Mouse (Mus musculus) retina, postnatal 1 day (tissue): ENCODE data around the gene Ranbp1.

Experiments
- DNase-seq: peaks from one replicate; pipeline ENCODE4 v3.0.0-alpha.2; 2012

Gene Ranbp1

GRCm38 (mm10) chr16:18248433-18249363 lies at the start of gene Ranbp1, which contains the start of gene Trmt2a:
Gene Ranbp1 (minus strand): TSS chr16:18248732.
Gene Trmt2a (plus strand): TSS chr16:18248679.
- peak; percentile 99 for DNase-seq

GRCm38 (mm10) chr16:18289614-18290013 lies 41.1 kb upstream of the Ranbp1 start:
- DNase-seq, result peak; percentile 7

DNA sequence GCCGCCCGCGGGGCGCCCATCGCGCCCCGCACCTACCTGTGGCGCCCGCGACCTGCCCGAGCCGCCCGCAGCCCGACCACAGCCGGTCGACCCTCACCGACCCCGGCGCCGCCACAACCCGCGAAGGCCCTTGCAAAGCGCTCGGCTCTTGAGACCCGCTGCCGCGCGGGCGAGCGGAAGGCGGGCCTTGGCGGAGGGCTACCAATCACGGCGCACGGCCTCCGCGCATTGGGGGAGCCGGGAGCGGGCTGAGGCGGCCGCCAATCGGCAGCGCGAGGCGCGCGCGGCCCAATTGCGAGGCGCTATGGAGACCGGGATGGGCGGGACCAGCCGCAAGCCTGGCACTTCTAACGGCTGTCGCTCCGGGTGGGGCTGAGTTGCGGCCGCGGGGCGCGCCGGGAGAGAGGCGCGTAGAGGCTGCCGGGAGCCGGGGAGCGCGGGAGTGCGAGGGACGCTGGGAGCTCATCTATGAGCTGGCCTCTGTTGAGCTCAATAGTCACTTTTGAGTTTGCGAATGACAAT lies 40.6 kb upstream of the Ranbp1 start, which contains the start of gene Dgcr8:
Gene Dgcr8 (minus strand): TSS at position 180 of the 522 bp plus-strand sequence.
- DNase-seq, result peak; percentile 99

- no peak for DNase-seq
These were observed 40.1 kb upstream of the Ranbp1 start for GRCm38 (mm10) chr16:18288581-18289061.

- DNase-seq, result peak; percentile 53
These were observed 39.6 kb upstream of the Ranbp1 start for GRCm38 (mm10) chr16:18288166-18288565.

DNA sequence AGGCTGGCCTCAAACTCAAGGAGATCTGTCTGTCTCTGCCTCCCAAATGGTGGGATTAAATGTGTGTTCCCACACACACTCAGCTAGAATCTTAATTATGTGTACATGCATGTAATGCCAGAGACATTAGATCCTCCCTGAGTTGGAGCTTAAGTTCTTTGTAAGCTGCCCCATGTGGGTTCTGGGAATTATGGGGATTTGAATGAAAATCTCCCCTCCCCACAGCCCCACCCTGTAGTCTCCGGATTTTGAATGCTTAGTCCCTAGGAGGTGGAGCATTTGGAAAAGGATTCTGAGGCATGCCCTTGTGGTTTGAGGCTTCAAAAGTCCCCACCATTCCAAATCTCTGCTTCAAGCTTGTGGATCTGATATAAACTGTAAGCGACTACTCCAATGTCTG lies 26.6 kb upstream of the Ranbp1 start:
- DNase-seq, result peak; percentile 66

GRCm38 (mm10) chr16:18268182-18268581 lies 19.6 kb upstream of the Ranbp1 start:
- DNase-seq, result peak; percentile 37

DNA sequence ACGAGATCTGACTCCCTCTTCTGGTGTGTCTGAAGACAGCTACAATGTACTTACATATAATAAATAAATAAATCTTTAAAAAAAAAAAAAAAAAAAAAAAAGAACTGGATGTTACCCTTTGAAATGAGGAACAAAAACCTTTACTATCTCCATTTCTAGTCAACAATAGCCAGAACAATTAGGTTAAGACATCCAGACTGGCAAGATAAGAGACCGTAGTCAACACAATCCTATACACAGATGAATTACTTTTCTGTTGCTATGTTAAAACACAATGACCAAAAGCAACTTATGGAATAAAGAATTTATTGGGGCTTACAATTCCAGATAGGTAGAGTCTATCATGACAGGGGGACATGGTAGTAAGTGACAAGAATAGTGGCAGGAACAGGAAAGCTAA lies 16.5 kb upstream of the Ranbp1 start:
- DNase-seq, result no peak

- no peak for DNase-seq
These were observed 9.7 kb upstream of the Ranbp1 start, which contains the start of gene Gm49776 for GRCm38 (mm10) chr16:18258221-18258620. Gene Gm49776 (minus strand): TSS chr16:18258321.

DNA sequence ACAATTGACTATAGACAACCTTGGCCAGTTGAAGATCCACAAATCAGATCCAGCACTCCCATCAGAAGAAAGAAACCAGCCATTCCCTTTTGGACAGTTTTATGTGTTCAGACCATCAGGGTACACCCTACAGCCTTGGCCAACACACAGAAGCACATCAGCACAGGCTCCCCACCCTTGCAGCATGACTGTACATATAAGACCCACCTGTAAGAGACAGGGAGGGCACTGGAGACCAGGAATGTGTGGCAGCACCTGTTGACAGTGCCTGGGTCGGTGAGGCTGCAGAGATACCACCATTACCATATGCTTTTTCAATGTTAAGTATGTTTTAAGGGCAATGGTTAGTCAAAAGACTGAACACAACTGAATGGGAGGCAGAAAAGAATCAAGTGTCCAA lies 5.3 kb upstream of the Ranbp1 start:
- no peak for DNase-seq

GRCm38 (mm10) chr16:18252736-18253135 lies 4.2 kb upstream of the Ranbp1 start:
- no peak for DNase-seq

- peak; percentile 25 for DNase-seq
These were observed 2.6 kb upstream of the Ranbp1 start for GRCm38 (mm10) chr16:18250828-18251790.

DNA sequence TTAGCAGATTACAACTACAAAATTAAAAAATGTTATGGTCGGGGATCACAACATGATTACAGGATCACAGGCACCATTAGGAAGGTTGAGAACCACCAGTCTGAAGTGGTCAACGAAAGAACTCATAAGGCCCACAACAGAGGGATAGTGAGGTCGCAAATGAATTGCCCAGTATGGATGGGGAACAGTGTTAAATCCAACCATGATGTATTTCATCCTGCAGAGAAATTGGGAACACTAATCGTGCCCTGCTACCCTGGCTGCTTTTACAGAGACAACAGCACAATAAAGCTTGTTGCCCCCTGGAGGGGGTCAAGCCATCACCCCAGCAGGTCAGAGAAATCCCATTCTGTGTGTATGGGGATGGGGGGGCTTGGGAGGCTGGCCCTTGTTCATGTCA lies 1.7 kb upstream of the Ranbp1 start:
- no peak for DNase-seq

GRCm38 (mm10) chr16:18249364-18249967 lies 934 bp upstream of the Ranbp1 start:
- DNase-seq, result peak; percentile 39

DNA sequence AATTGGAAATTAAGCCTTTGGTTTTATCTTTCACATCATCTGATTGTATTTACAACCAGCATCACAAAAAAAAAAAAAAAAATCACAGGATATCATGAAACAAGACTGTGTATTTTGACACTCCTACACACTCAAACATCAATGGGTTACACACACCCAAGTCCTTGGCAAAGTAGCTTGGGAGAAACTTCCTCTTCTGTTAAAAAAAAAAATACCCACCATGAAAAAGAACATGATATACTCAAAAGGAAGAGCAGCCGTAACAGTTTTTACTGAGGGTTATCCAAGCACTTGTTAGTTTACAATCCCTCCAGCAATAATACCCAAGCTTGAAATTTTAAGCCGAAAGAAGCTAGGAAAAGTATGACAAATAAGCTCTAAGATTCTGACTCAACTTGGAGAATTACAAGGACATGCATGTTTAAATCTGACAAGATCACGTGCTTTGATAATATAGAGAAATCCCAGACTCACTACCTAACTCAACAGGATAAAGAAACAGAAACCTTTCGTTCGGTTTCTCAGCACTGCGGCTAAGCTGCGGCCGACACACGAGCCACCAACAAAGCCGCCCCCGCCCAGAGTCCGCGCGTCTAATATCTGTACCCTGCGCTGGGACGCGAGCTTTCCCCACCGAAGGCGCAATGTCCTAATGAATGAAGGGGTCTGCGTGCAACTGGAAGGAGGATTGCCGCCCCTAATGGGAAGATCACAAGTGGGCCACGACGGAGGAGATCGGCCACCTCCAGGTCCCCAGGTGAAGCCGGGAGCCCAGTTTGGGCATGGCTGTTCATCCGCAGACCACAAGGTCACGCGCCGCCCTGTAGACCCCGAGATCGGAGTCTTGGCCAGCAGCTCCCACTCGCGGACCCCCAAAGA lies 772 bp downstream of the Ranbp1 start:
- DNase-seq, result no peak

DNA sequence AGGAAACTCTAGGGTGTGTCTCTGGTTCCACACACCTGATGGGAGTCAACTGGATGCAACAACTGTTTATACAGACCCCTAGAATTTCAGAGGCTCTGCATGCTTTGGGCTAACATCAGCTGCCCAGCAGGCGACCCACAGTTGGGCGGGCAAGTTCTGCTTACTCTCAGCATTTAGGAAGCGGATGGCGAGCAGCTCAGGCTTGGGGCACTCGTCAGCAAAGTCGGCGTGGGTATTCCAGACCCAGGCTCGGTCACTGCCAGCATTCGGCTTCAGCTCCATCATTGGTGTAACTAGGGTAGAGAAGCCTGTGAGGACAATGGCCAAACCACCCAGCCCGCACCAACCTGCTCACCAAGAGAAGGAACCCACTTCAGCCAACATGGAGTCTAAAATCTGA lies 7.0 kb downstream of the Ranbp1 start:
- no peak for DNase-seq

- no peak for DNase-seq
These were observed 11.6 kb downstream of the Ranbp1 start for GRCm38 (mm10) chr16:18236676-18237501.

DNA sequence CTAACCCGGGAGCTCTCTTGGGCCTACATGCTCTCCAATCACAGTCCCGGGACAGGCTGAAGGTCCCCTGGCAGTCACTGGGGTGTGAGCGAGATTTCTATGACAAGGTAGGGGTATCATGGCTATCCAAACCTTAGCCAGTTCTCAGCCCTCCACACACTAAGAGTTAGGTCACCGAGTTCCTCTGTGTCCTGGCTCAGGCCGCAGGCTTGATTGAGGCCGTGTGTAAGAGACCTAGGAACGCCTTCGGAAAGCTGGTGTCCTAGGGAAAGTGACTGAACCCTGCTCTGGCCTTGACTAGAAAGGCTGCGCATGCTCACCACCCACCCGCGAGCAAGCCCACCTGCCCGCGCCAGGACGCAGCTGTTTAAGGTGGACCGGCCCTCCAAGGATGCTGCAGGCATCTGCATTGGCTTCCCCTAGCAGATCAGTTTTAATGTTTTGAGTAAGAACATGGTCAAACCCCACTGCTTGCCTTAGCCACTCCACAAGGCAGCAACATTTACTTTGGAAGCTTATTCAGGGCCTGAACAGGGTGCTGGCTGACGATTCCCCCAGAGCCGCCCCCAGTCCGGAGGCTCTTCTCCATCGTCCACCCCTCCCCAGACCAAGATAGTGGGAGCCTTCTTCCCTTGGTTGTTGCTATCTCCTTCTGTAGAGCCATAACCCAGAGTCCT lies 13.0 kb downstream of the Ranbp1 start:
- DNase-seq, result peak; percentile 79

- DNase-seq, result peak; percentile 80
These were observed 13.7 kb downstream of the Ranbp1 start, which contains the start of gene Zdhhc8 for GRCm38 (mm10) chr16:18234671-18235388. Gene Zdhhc8 (minus strand): TSS chr16:18235136.
